Mouse (Mus musculus) embryonic facial prominence, embryonic 15.5 days (tissue): Measurements from ENCODE around the gene Sis. TPM values are rescaled to one million over a fixed set of nuclear protein-coding genes. Genes with fewer than 3 reads are reported as not detected.

ENCODE experiments used
- polyA plus RNA-seq: library from polyadenylated mRNA; unstranded; fragments of >200 nt; fragmentation: Nextera tagmentation; extraction: Ambion mirVana; gene quantifications from 2 replicates; pipeline ENCODE4 v1.2.1, GENCODE M21; 2015

Sis gene
- polyA plus RNA-seq, 1 experiment from 2014 or later, result not detected

Other genes starting within 250 kb of the Sis start
- gene Slitrk3, start 89.9 kb upstream of the Sis start, polyA plus RNA-seq, result 3.1 and 3.2 TPM in 2 replicates